Mouse (Mus musculus): Measurements from ENCODE around the gene Tent2. TPM values are rescaled to one million over a fixed set of nuclear protein-coding genes. Genes with fewer than 3 reads are reported as not detected.
A peak's percentile ranks its signal among the peaks of the same experiment; 100 is the strongest.

The Tent2 gene
- 41.1 and 42.5 TPM in 2 replicates for polyA plus RNA-seq (2016; fragmentation: Nextera tagmentation; extraction: Ambion mirVana)

- H3K9ac ChIP-seq: peak within 1 kb of the TSS; percentile 94
- H3K27ac ChIP-seq: peak within 1 kb of the TSS; percentile 95
- H3K36me3 ChIP-seq: peaks cover 7% of the 10 kb centered on the region
- no peaks in the 10 kb centered on the region for H3K9me3 ChIP-seq (replicated peaks)
- H3K27me3 ChIP-seq (replicated peaks): no peaks in the 10 kb centered on the region
- H3K4me2 ChIP-seq: peak within 1 kb of the TSS; percentile 83
- ATAC-seq: peak; percentile 100
- peaks cover 33% of the 10 kb centered on the region for H3K4me1 ChIP-seq
- peak within 1 kb of the TSS; percentile 99 for H3K4me3 ChIP-seq
- under 1% methylated on average over 71 of the region's 72 CpGs for WGBS (ENCODE audit: insufficient replicate concordance)
These were observed at the start of gene Tent2 for GRCm38 (mm10) chr13:93191831-93192645. TSS of gene Tent2 (minus strand) at chr13:93192385.

- H3K27me3 ChIP-seq (replicated peaks): no peaks in the 10 kb centered on the region
- peaks cover 41% of the 10 kb centered on the region for H3K4me1 ChIP-seq
- no peaks in the 10 kb centered on the region for H3K36me3 ChIP-seq
- H3K4me3 ChIP-seq: no peak overlapping the region
- H3K9me3 ChIP-seq (replicated peaks): no peaks in the 10 kb centered on the region
- 67% methylated on average over 3 of the region's 3 CpGs for WGBS (ENCODE audit: insufficient replicate concordance)
- H3K9ac ChIP-seq: no peak overlapping the region
- no peak overlapping the region for H3K27ac ChIP-seq
- no peak for ATAC-seq
- no peak overlapping the region for H3K4me2 ChIP-seq
These were observed 49.0 kb upstream of the Tent2 start for GRCm38 (mm10) chr13:93241180-93241579.

GRCm38 (mm10) chr13:93239561-93239960 is 47.4 kb upstream of the Tent2 start:
- peak; percentile 69 for ATAC-seq
- Histone ChIP-seq H3K9ac (peak overlapping the region; percentile 48; the same call in 1 of the 2 replicates), H3K4me1 (peaks cover 41% of the 10 kb centered on the region), H3K9me3 (replicated peaks) (no peaks in the 10 kb centered on the region), H3K36me3 (no peaks in the 10 kb centered on the region), H3K27me3 (replicated peaks) (no peaks in the 10 kb centered on the region), H3K27ac (peak overlapping the region; percentile 75), H3K4me3 (peak overlapping the region; percentile 34), H3K4me2 (peak overlapping the region; percentile 63)
- 32% methylated on average over 7 of the region's 7 CpGs for WGBS (ENCODE audit: insufficient replicate concordance)

GRCm38 (mm10) chr13:93239134-93239533 is 46.9 kb upstream of the Tent2 start:
- H3K27ac ChIP-seq: peak overlapping the region; percentile 75
- no peaks in the 10 kb centered on the region for H3K27me3 ChIP-seq (replicated peaks)
- peak; percentile 95 for ATAC-seq
- H3K4me3 ChIP-seq: peak overlapping the region; percentile 34; the same call in 1 of the 2 replicates
- H3K36me3 ChIP-seq: no peaks in the 10 kb centered on the region
- H3K4me2 ChIP-seq: peak overlapping the region; percentile 63
- no peak overlapping the region for H3K9ac ChIP-seq
- no peaks in the 10 kb centered on the region for H3K9me3 ChIP-seq (replicated peaks)
- WGBS (ENCODE audit: insufficient replicate concordance): 17% methylated on average over 9 of the region's 9 CpGs
- peaks cover 41% of the 10 kb centered on the region for H3K4me1 ChIP-seq

GRCm38 (mm10) chr13:93237677-93238398 is 45.7 kb upstream of the Tent2 start:
- Histone ChIP-seq H3K4me3 (no peak overlapping the region), H3K4me2 (no peak overlapping the region), H3K27ac (peak overlapping the region; percentile 75), H3K36me3 (no peaks in the 10 kb centered on the region), H3K9ac (no peak overlapping the region), H3K27me3 (replicated peaks) (no peaks in the 10 kb centered on the region), H3K9me3 (replicated peaks) (no peaks in the 10 kb centered on the region), H3K4me1 (peaks cover 39% of the 10 kb centered on the region)
- 54% methylated on average over 9 of the region's 9 CpGs for WGBS (ENCODE audit: insufficient replicate concordance)
- ATAC-seq: peak; percentile 59

GRCm38 (mm10) chr13:93234267-93235039 is 42.3 kb upstream of the Tent2 start:
- no peak overlapping the region for H3K27ac ChIP-seq
- WGBS (ENCODE audit: insufficient replicate concordance): 80% methylated on average over 4 of the region's 4 CpGs
- ATAC-seq: no peak
- peaks cover 28% of the 10 kb centered on the region for H3K4me1 ChIP-seq
- H3K4me3 ChIP-seq: no peak overlapping the region
- H3K27me3 ChIP-seq (replicated peaks): no peaks in the 10 kb centered on the region
- H3K9ac ChIP-seq: no peak overlapping the region
- no peak overlapping the region for H3K4me2 ChIP-seq
- no peaks in the 10 kb centered on the region for H3K9me3 ChIP-seq (replicated peaks)
- no peaks in the 10 kb centered on the region for H3K36me3 ChIP-seq

GRCm38 (mm10) chr13:93232335-93232734 is 40.1 kb upstream of the Tent2 start:
- no peak overlapping the region for H3K4me2 ChIP-seq
- H3K27me3 ChIP-seq (replicated peaks): no peaks in the 10 kb centered on the region
- 72% methylated on average over 7 of the region's 7 CpGs for WGBS (ENCODE audit: insufficient replicate concordance)

GRCm38 (mm10) chr13:93231016-93231415 is 38.8 kb upstream of the Tent2 start:
- Histone ChIP-seq H3K27ac (no peak overlapping the region), H3K4me3 (no peak overlapping the region), H3K4me1 (peaks cover 6% of the 10 kb centered on the region; the same call in 1 of the 2 replicates), H3K9ac (no peak overlapping the region), H3K36me3 (no peaks in the 10 kb centered on the region), H3K4me2 (no peak overlapping the region), H3K27me3 (replicated peaks) (no peaks in the 10 kb centered on the region), H3K9me3 (replicated peaks) (no peaks in the 10 kb centered on the region)
- WGBS (ENCODE audit: insufficient replicate concordance): 39% methylated on average over 4 of the region's 4 CpGs
- no peak for ATAC-seq

More at GRCm38 (mm10) chr13:93232335-93232734, 40.1 kb upstream of the Tent2 start:
- Histone ChIP-seq H3K4me3 (no peak overlapping the region), H3K9me3 (replicated peaks) (no peaks in the 10 kb centered on the region), H3K4me1 (peaks cover 7% of the 10 kb centered on the region), H3K9ac (no peak overlapping the region), H3K27ac (no peak overlapping the region), H3K36me3 (no peaks in the 10 kb centered on the region)
- no peak; the same call in 1 of the 2 replicates for ATAC-seq

- no peaks in the 10 kb centered on the region for H3K27me3 ChIP-seq (replicated peaks)
- H3K4me3 ChIP-seq: no peak overlapping the region
- no peak for ATAC-seq
- WGBS (ENCODE audit: insufficient replicate concordance): 56% methylated on average over 1 of the region's 1 CpGs
- H3K4me2 ChIP-seq: no peak overlapping the region
- H3K27ac ChIP-seq: no peak overlapping the region
- H3K9ac ChIP-seq: no peak overlapping the region
- H3K9me3 ChIP-seq (replicated peaks): 0 out of 2 replicates have a peak, but pooled peaks cover 4% of the 10 kb centered on the region
- no peaks in the 10 kb centered on the region for H3K4me1 ChIP-seq
- no peaks in the 10 kb centered on the region for H3K36me3 ChIP-seq
These were observed 19.6 kb upstream of the Tent2 start for GRCm38 (mm10) chr13:93211741-93212140.

GRCm38 (mm10) chr13:93192646-93193026 is 451 bp upstream of the Tent2 start:
- peak overlapping the region; percentile 83 for H3K4me2 ChIP-seq
- peak overlapping the region; percentile 94 for H3K9ac ChIP-seq
- no peaks in the 10 kb centered on the region for H3K27me3 ChIP-seq (replicated peaks)
- H3K4me3 ChIP-seq: peak overlapping the region; percentile 99
- H3K4me1 ChIP-seq: peaks cover 32% of the 10 kb centered on the region
- peak overlapping the region; percentile 95 for H3K27ac ChIP-seq
- ATAC-seq: no peak
- peaks cover 6% of the 10 kb centered on the region for H3K36me3 ChIP-seq
- no peaks in the 10 kb centered on the region for H3K9me3 ChIP-seq (replicated peaks)
- 65% methylated on average over 5 of the region's 5 CpGs for WGBS (ENCODE audit: insufficient replicate concordance)

GRCm38 (mm10) chr13:93189416-93189815 is 2.8 kb downstream of the Tent2 start:
- H3K27ac ChIP-seq: 0 out of 2 replicates have a peak overlapping the region, but pooled peaks have one; percentile 36
- H3K4me3 ChIP-seq: no peak overlapping the region
- H3K9me3 ChIP-seq (replicated peaks): no peaks in the 10 kb centered on the region
- H3K36me3 ChIP-seq: peaks cover 20% of the 10 kb centered on the region
- no peaks in the 10 kb centered on the region for H3K27me3 ChIP-seq (replicated peaks)
- peaks cover 33% of the 10 kb centered on the region for H3K4me1 ChIP-seq
- H3K9ac ChIP-seq: no peak overlapping the region
- ATAC-seq: no peak
- 69% methylated on average over 2 of the region's 2 CpGs for WGBS (ENCODE audit: insufficient replicate concordance)
- peak overlapping the region; percentile 47; the same call in 1 of the 2 replicates for H3K4me2 ChIP-seq

Data from liver, embryonic 12.5 days (tissue).